Mouse (Mus musculus): Measurements from ENCODE around the gene Samsn1. TPM values are rescaled to one million over a fixed set of nuclear protein-coding genes. Genes with fewer than 3 reads are reported as not detected.

Samsn1 gene
- polyA plus RNA-seq, 1 experiment from 2014 or later, result 1.1 TPM

GRCm38 (mm10) chr16:76040319-76040945, 18.4 kb upstream of the Samsn1 start:
- 88% methylated on average over 6 of the region's 6 CpGs for WGBS
- H3K4me1 ChIP-seq (replicated peaks; ENCODE audit: control insufficient read depth, insufficient read depth, low read length), result no peaks in the 10 kb centered on the region
- TF ChIP-seq CTCF (IDR thresholded peaks at IDR 0.05; ENCODE audit: low read depth), result no peak
- no peak overlapping the region for H3K4me3 ChIP-seq (ENCODE audit: low read depth, low read length)
- no peaks in the 10 kb centered on the region for H3K27me3 ChIP-seq (replicated peaks; ENCODE audit: control insufficient read depth, insufficient read depth, low read length)
- H3K9ac ChIP-seq (ENCODE audit: low read depth, low read length), result no peak overlapping the region
- H3K27ac ChIP-seq (ENCODE audit: low read depth, low read length), result no peak overlapping the region
- no peak overlapping the region for H3K4me2 ChIP-seq (replicated peaks; ENCODE audit: low read depth)
- no peaks in the 10 kb centered on the region for H3K9me3 ChIP-seq (ENCODE audit: control insufficient read depth)
- no peak for ATAC-seq
- no peaks in the 10 kb centered on the region for H3K36me3 ChIP-seq (ENCODE audit: control insufficient read depth, insufficient read depth)

DNA sequence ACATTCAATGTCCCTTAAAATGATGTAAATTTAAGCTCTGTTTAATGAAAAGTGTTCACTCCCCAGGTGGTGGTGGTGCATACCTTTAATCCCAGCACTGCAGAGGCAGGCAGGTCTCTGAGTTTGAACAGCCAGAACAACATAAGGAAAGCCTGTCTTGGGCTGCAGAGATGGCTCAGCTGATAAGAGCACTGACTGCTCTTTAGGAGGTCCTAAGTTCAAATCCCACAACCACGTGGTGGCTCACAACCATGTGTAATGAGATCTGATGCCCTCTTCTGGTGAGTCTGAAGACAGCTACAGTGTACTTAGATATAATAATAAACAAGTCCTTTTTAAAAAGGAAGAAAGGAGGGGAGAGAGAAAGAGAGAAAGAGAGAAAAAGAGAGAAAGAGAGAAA, 2.9 kb downstream of the Samsn1 start:
- H3K9me3 ChIP-seq (ENCODE audit: control insufficient read depth), result no peaks in the 10 kb centered on the region
- no peaks in the 10 kb centered on the region for H3K4me1 ChIP-seq (replicated peaks; ENCODE audit: control insufficient read depth, insufficient read depth, low read length)
- H3K4me3 ChIP-seq (ENCODE audit: low read depth, low read length), result no peak overlapping the region
- no peak overlapping the region for H3K27ac ChIP-seq (ENCODE audit: low read depth, low read length)
- 21% methylated on average over 1 of the region's 1 CpGs for WGBS
- H3K9ac ChIP-seq (ENCODE audit: low read depth, low read length), result no peak overlapping the region
- H3K4me2 ChIP-seq (replicated peaks; ENCODE audit: low read depth), result no peak overlapping the region
- no peak for ATAC-seq
- TF ChIP-seq CTCF (IDR thresholded peaks at IDR 0.05; ENCODE audit: low read depth), result no peak
- no peaks in the 10 kb centered on the region for H3K36me3 ChIP-seq (ENCODE audit: control insufficient read depth, insufficient read depth)
- no peaks in the 10 kb centered on the region for H3K27me3 ChIP-seq (replicated peaks; ENCODE audit: control insufficient read depth, insufficient read depth, low read length)

DNA sequence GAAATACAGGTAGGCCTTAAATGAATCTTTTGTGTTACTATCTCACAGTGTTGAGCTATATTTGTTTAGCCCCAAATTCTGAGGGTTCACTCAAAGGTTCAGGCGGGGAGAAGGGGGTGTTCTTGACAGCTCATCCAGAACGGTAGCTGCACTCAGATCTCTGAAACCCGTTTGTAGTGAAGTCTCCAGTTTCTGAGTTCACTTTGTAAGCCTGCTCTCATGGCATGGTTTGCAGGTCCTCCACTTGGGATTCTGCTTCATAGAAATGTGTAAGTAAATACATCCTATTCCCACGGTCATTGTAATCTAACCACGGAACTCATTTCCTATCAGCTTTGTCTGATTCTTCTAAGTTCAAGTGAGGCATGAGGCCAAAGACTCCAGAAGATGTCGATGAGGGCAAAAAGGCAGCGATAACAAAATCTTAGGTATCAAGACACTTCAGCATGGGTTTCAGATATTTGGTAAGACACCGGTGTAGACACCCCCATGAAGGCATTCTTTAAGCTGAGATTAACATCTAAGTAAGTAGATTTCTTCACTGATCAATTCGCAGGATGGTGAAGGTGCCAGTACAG, 18.2 kb downstream of the Samsn1 start:
- ATAC-seq, result no peak
- Histone ChIP-seq H3K9me3 (ENCODE audit: control insufficient read depth) (no peaks in the 10 kb centered on the region), H3K4me3 (ENCODE audit: low read depth, low read length) (no peak overlapping the region), H3K36me3 (ENCODE audit: control insufficient read depth, insufficient read depth) (no peaks in the 10 kb centered on the region), H3K27me3 (replicated peaks; ENCODE audit: control insufficient read depth, insufficient read depth, low read length) (no peaks in the 10 kb centered on the region), H3K4me1 (replicated peaks; ENCODE audit: control insufficient read depth, insufficient read depth, low read length) (no peaks in the 10 kb centered on the region), H3K4me2 (replicated peaks; ENCODE audit: low read depth) (no peak overlapping the region), H3K27ac (ENCODE audit: low read depth, low read length) (no peak overlapping the region), H3K9ac (ENCODE audit: low read depth, low read length) (no peak overlapping the region)
- TF ChIP-seq CTCF (IDR thresholded peaks at IDR 0.05; ENCODE audit: low read depth), result no peak
- WGBS, result 88% methylated on average over 9 of the region's 9 CpGs

GRCm38 (mm10) chr16:76002870-76003572, 19.1 kb downstream of the Samsn1 start:
- H3K9ac ChIP-seq (ENCODE audit: low read depth, low read length), result no peak overlapping the region
- H3K27ac ChIP-seq (ENCODE audit: low read depth, low read length), result no peak overlapping the region
- H3K4me1 ChIP-seq (replicated peaks; ENCODE audit: control insufficient read depth, insufficient read depth, low read length), result no peaks in the 10 kb centered on the region
- TF ChIP-seq CTCF (IDR thresholded peaks at IDR 0.05; ENCODE audit: low read depth), result no peak
- no peaks in the 10 kb centered on the region for H3K27me3 ChIP-seq (replicated peaks; ENCODE audit: control insufficient read depth, insufficient read depth, low read length)
- no peak overlapping the region for H3K4me3 ChIP-seq (ENCODE audit: low read depth, low read length)
- H3K36me3 ChIP-seq (ENCODE audit: control insufficient read depth, insufficient read depth), result no peaks in the 10 kb centered on the region
- ATAC-seq, result no peak
- no peaks in the 10 kb centered on the region for H3K9me3 ChIP-seq (ENCODE audit: control insufficient read depth)
- no peak overlapping the region for H3K4me2 ChIP-seq (replicated peaks; ENCODE audit: low read depth)
- 89% methylated on average over 3 of the region's 3 CpGs for WGBS

DNA sequence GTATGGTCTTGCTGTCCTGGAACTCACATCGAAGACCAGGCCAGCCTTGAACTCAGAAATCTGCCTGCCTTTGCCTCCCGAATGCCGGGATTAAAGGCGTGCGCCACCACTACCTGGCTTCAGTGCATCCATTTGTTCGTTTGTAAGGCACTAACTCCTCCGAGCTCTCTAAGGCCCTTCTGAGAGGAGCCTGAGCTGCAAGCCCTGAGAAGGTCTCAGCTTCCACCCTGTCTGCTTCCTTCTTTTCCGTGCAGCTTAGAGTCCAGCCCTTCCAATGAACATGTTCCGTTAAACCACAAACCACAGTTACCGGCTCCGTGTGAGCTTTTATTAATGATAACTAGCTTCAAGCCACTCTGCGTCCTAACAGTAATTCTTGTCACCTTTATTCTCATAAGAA, 19.8 kb downstream of the Samsn1 start:
- H3K4me3 ChIP-seq (ENCODE audit: low read depth, low read length), result no peak overlapping the region
- H3K9ac ChIP-seq (ENCODE audit: low read depth, low read length), result no peak overlapping the region
- ATAC-seq, result no peak
- H3K4me1 ChIP-seq (replicated peaks; ENCODE audit: control insufficient read depth, insufficient read depth, low read length), result no peaks in the 10 kb centered on the region
- H3K27ac ChIP-seq (ENCODE audit: low read depth, low read length), result no peak overlapping the region
- no peaks in the 10 kb centered on the region for H3K36me3 ChIP-seq (ENCODE audit: control insufficient read depth, insufficient read depth)
- TF ChIP-seq CTCF (IDR thresholded peaks at IDR 0.05; ENCODE audit: low read depth), result no peak
- no peak overlapping the region for H3K4me2 ChIP-seq (replicated peaks; ENCODE audit: low read depth)
- H3K27me3 ChIP-seq (replicated peaks; ENCODE audit: control insufficient read depth, insufficient read depth, low read length), result no peaks in the 10 kb centered on the region
- no peaks in the 10 kb centered on the region for H3K9me3 ChIP-seq (ENCODE audit: control insufficient read depth)
- WGBS, result 86% methylated on average over 12 of the region's 12 CpGs

DNA sequence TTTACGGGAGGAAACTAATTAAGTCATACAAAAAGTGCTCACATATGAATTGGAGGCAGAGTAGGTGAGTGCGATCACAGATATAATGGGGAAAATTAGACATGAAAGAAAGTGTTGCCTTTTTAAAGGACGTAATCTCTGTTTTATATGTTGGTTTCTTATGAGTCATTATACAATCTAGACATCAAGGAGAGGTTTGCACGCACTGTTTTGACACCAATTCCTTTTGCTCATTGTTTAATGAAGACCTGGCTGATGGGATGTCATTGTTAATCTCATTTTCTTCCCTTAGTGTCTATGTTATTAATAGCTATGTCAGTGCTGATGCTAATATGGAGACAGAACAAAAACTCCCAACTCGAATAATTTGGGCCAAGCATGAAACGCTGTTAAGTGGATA, 20.3 kb downstream of the Samsn1 start:
- no peak for TF ChIP-seq CTCF (IDR thresholded peaks at IDR 0.05; ENCODE audit: low read depth)
- no peak overlapping the region for H3K4me3 ChIP-seq (ENCODE audit: low read depth, low read length)
- H3K4me1 ChIP-seq (replicated peaks; ENCODE audit: control insufficient read depth, insufficient read depth, low read length), result no peaks in the 10 kb centered on the region
- no peaks in the 10 kb centered on the region for H3K27me3 ChIP-seq (replicated peaks; ENCODE audit: control insufficient read depth, insufficient read depth, low read length)
- H3K9ac ChIP-seq (ENCODE audit: low read depth, low read length), result no peak overlapping the region
- H3K36me3 ChIP-seq (ENCODE audit: control insufficient read depth, insufficient read depth), result no peaks in the 10 kb centered on the region
- no peaks in the 10 kb centered on the region for H3K9me3 ChIP-seq (ENCODE audit: control insufficient read depth)
- H3K27ac ChIP-seq (ENCODE audit: low read depth, low read length), result no peak overlapping the region
- ATAC-seq, result no peak
- WGBS, result 84% methylated on average over 6 of the region's 6 CpGs
- no peak overlapping the region for H3K4me2 ChIP-seq (replicated peaks; ENCODE audit: low read depth)
